In genomic region chr2:28909818-28910710, GRCm38 (mm10) we compare ENCODE assay signal across 17 mouse cellular contexts. TPM values are rescaled to one million over a fixed set of nuclear protein-coding genes. Genes with fewer than 3 reads are reported as not detected.
DNase-seq lines count a peak whose midpoint lies in the region; ATAC-seq and TF ChIP-seq lines count a peak whose summit lies in the region.
"Had no signal": no experiment of that assay in that cellular context is flagged by ENCODE, and none has a peak within 500 bp of the region (broad histone marks: within the 10 kb centered on the region; RNA-seq: fewer than 3 reads in every experiment).

No protein-coding gene starts in this region.

- WGBS in forebrain, embryonic 10.5 days, result 5% methylated on average over 25 of the region's 25 CpGs
- 4% methylated on average over 25 of the region's 25 CpGs for WGBS in forebrain, embryonic 15.5 days
- WGBS in liver, adult 2 months, result 14% methylated on average over 25 of the region's 25 CpGs
- 9% methylated on average over 25 of the region's 25 CpGs for WGBS in liver, embryonic 12.5 days (ENCODE audit: insufficient replicate concordance)
- 6% methylated on average over 25 of the region's 25 CpGs for WGBS in limb, embryonic 12.5 days
- 5% methylated on average over 25 of the region's 25 CpGs for WGBS in neural tube, embryonic 14.5 days

- H3K9me3 ChIP-seq in forebrain, embryonic 10.5 days, result no peaks in the 10 kb centered on the region
- H3K9me3 ChIP-seq in forebrain, embryonic 15.5 days, result no peaks in the 10 kb centered on the region
- no peaks in the 10 kb centered on the region for H3K9me3 ChIP-seq in liver, embryonic 12.5 days (replicated peaks)
- H3K9me3 ChIP-seq in limb, embryonic 12.5 days, result no peaks in the 10 kb centered on the region
- H3K9me3 ChIP-seq in neural tube, embryonic 14.5 days (ENCODE audit: control insufficient read depth, low read length), result no peaks in the 10 kb centered on the region
- H3K9me3 ChIP-seq: embryonic facial prominence, embryonic 12.5 days; megakaryocyte, embryonic 14.5 days had no signal

- no peaks in the 10 kb centered on the region for H3K79me2 ChIP-seq in liver, adult 2 months (ENCODE audit: control insufficient read depth, insufficient read depth, low read length)

- H3K27me3 ChIP-seq in forebrain, embryonic 10.5 days (ENCODE audit: poor library complexity, severe bottlenecking), result peaks cover 100% of the 10 kb centered on the region
- H3K27me3 ChIP-seq in forebrain, embryonic 15.5 days, result peaks cover 94% of the 10 kb centered on the region
- peaks cover 24% of the 10 kb centered on the region for H3K27me3 ChIP-seq in liver, adult 2 months (ENCODE audit: control insufficient read depth, insufficient read depth, low read length)
- H3K27me3 ChIP-seq in liver, embryonic 12.5 days (replicated peaks), result peaks cover 92% of the 10 kb centered on the region
- H3K27me3 ChIP-seq in limb, embryonic 12.5 days, result peaks cover 100% of the 10 kb centered on the region
- H3K27me3 ChIP-seq in neural tube, embryonic 14.5 days (ENCODE audit: control insufficient read depth, insufficient read depth, low read length), result peaks cover 61% of the 10 kb centered on the region

- TF ChIP-seq CTCF in liver, adult 2 months (IDR thresholded peaks at IDR 0.05; ENCODE audit: low read depth, low read length), result no peak

- peak; percentile 23 for DNase-seq in forebrain, embryonic 10.5 days (ENCODE audit: extremely low spot score, low spot score)
- DNase-seq in liver, adult 2 months (ENCODE audit: extremely low read depth, low read depth, low spot score), result peak; percentile 83
- no peak for DNase-seq in lung, postnatal 4 days
- no peak for DNase-seq in frontal cortex, adult 2 months (ENCODE audit: extremely low spot score in 1 of 2, low spot score in 1 of 2)
- DNase-seq: adrenal gland, postnatal 14 days; cerebellum, adult 11 months; heart, adult 2 months; kidney, postnatal 10 days; layer of hippocampus, postnatal 36 days had no signal

- no peak overlapping the region for H3K4me2 ChIP-seq in forebrain, embryonic 15.5 days (replicated peaks)
- no peak overlapping the region for H3K4me2 ChIP-seq in liver, embryonic 12.5 days
- no peak overlapping the region for H3K4me2 ChIP-seq in limb, embryonic 12.5 days
- no peak overlapping the region for H3K4me2 ChIP-seq in neural tube, embryonic 14.5 days (ENCODE audit: low read depth, low read length)

- no peak overlapping the region for H3K27ac ChIP-seq in forebrain, embryonic 10.5 days
- no peak overlapping the region for H3K27ac ChIP-seq in forebrain, embryonic 15.5 days (replicated peaks)
- H3K27ac ChIP-seq in liver, adult 2 months (replicated peaks; ENCODE audit: insufficient read depth, low read depth, low read length), result no peak overlapping the region
- no peak overlapping the region for H3K27ac ChIP-seq in liver, embryonic 12.5 days
- no peak overlapping the region for H3K27ac ChIP-seq in limb, embryonic 12.5 days
- no peak overlapping the region for H3K27ac ChIP-seq in neural tube, embryonic 14.5 days (ENCODE audit: low read depth, low read length)
- H3K27ac ChIP-seq: embryonic facial prominence, embryonic 12.5 days; heart, adult 2 months; liver, embryonic 14.5 days had no signal

- no peak overlapping the region for H3K9ac ChIP-seq in forebrain, embryonic 15.5 days (replicated peaks)
- peak overlapping the region; percentile 42 for H3K9ac ChIP-seq in liver, adult 2 months (ENCODE audit: low read depth, low read length)
- no peak overlapping the region for H3K9ac ChIP-seq in liver, embryonic 12.5 days
- H3K9ac ChIP-seq in limb, embryonic 12.5 days (replicated peaks), result no peak overlapping the region
- H3K9ac ChIP-seq in neural tube, embryonic 14.5 days (replicated peaks; ENCODE audit: low read depth, low read length), result no peak overlapping the region
- H3K9ac ChIP-seq: embryonic facial prominence, embryonic 12.5 days; liver, embryonic 14.5 days had no signal

- no peak for TF ChIP-seq POLR2A in liver, adult 2 months (IDR thresholded peaks at IDR 0.05; ENCODE audit: extremely low read depth, insufficient read depth, low read length)

- H3K36me3 ChIP-seq in forebrain, embryonic 10.5 days (replicated peaks), result peaks cover 10% of the 10 kb centered on the region
- peaks cover 6% of the 10 kb centered on the region; the same call in 1 of the 2 replicates for H3K36me3 ChIP-seq in forebrain, embryonic 15.5 days
- no peaks in the 10 kb centered on the region for H3K36me3 ChIP-seq in liver, adult 2 months (ENCODE audit: control insufficient read depth, insufficient read depth, low read length)
- peaks cover 16% of the 10 kb centered on the region for H3K36me3 ChIP-seq in liver, embryonic 12.5 days
- H3K36me3 ChIP-seq in limb, embryonic 12.5 days, result peaks cover 13% of the 10 kb centered on the region
- no peaks in the 10 kb centered on the region for H3K36me3 ChIP-seq in neural tube, embryonic 14.5 days (ENCODE audit: control insufficient read depth, insufficient read depth, low read length)

- no peak for ATAC-seq in forebrain, embryonic 15.5 days (replicated peaks)
- ATAC-seq in liver, embryonic 12.5 days, result no peak
- no peak for ATAC-seq in limb, embryonic 12.5 days (ENCODE audit: insufficient number of reproducible peaks, insufficient read depth, low FRiP score, low TSS enrichment, low read depth)
- no peak for ATAC-seq in neural tube, embryonic 14.5 days (ENCODE audit: low read depth)
- ATAC-seq: forebrain, embryonic 16.5 days had no signal

- H3K4me3 ChIP-seq in forebrain, embryonic 10.5 days, result peak overlapping the region; percentile 14; the same call in 1 of the 2 replicates
- no peak overlapping the region for H3K4me3 ChIP-seq in forebrain, embryonic 15.5 days
- peak overlapping the region; percentile 55; the same call in 1 of the 2 replicates for H3K4me3 ChIP-seq in liver, adult 2 months (ENCODE audit: insufficient read depth, low read depth, low read length)
- no peak overlapping the region for H3K4me3 ChIP-seq in liver, embryonic 12.5 days
- H3K4me3 ChIP-seq in limb, embryonic 12.5 days (replicated peaks), result 0 out of 2 replicates have a peak overlapping the region, but pooled peaks have one; percentile 2
- H3K4me3 ChIP-seq in neural tube, embryonic 14.5 days (ENCODE audit: low read depth, low read length), result peak overlapping the region; percentile 5; the same call in 1 of the 2 replicates
- H3K4me3 ChIP-seq: megakaryocyte, embryonic 14.5 days had no signal

- H3K4me1 ChIP-seq in forebrain, embryonic 10.5 days, result peaks cover 68% of the 10 kb centered on the region
- H3K4me1 ChIP-seq in forebrain, embryonic 15.5 days, result peaks cover 33% of the 10 kb centered on the region
- peaks cover 9% of the 10 kb centered on the region; the same call in 1 of the 2 replicates for H3K4me1 ChIP-seq in liver, adult 2 months (ENCODE audit: control insufficient read depth, insufficient read depth, low read length)
- H3K4me1 ChIP-seq in liver, embryonic 12.5 days, result peaks cover 13% of the 10 kb centered on the region
- peaks cover 22% of the 10 kb centered on the region for H3K4me1 ChIP-seq in limb, embryonic 12.5 days (replicated peaks)
- H3K4me1 ChIP-seq in neural tube, embryonic 14.5 days (ENCODE audit: control insufficient read depth, insufficient read depth, low read length), result peaks cover 10% of the 10 kb centered on the region

RNA-seq across cellular contexts. Expression of gene Barhl1, which starts 6.4 kb away (rescaled TPM):
- polyA plus RNA-seq in forebrain, embryonic 10.5 days (2016; fragmentation: Nextera tagmentation; extraction: Ambion mirVana), result 0.17 and 0.74 TPM in 2 replicates
- 0.70 and 1.3 TPM in 2 replicates for polyA plus RNA-seq in forebrain, embryonic 15.5 days (2015; fragmentation: Nextera tagmentation; extraction: Ambion mirVana)
- total RNA-seq in liver, adult 2 months (2014; rRNA removed), result not detected in 2 replicates
- polyA plus RNA-seq in liver, adult 2 months (2012; rRNA removed), result 0.32 and 0.37 TPM in 2 replicates
- not detected in 2 replicates for polyA plus RNA-seq in liver, embryonic 12.5 days (2016; fragmentation: Nextera tagmentation; extraction: Ambion mirVana)
- polyA plus RNA-seq in limb, embryonic 12.5 days (2016; fragmentation: Nextera tagmentation; extraction: Ambion mirVana), result not detected in 2 replicates
- polyA plus RNA-seq in neural tube, embryonic 14.5 days (2014; fragmentation: Nextera tagmentation; extraction: Ambion mirVana), result 4.5 and 4.7 TPM in 2 replicates
- 0.04 and 0.23 TPM in 2 replicates for polyA plus RNA-seq in frontal cortex, adult 2 months (2012; rRNA removed)
- total RNA-seq: adrenal gland, postnatal 14 days; heart, adult 2 months; layer of hippocampus, postnatal 36 days had no signal
- polyA plus RNA-seq: heart, adult 2 months; liver, embryonic 14.5 days had no signal

Comparison
In these comparisons a context has a peak if more than half of its experiments do, and no peak if none do; other contexts are left out.
1. H3K4me3 ChIP-seq: peak in forebrain, embryonic 10.5 days (single experiment), liver, adult 2 months (single experiment), limb, embryonic 12.5 days (single experiment) and neural tube, embryonic 14.5 days (single experiment); none in forebrain, embryonic 15.5 days (single experiment) and liver, embryonic 12.5 days (single experiment).
2. DNase-seq: peak in forebrain, embryonic 10.5 days (single experiment) and liver, adult 2 months (single experiment); none in lung, postnatal 4 days (0 of 2) and frontal cortex, adult 2 months (0 of 2).